Mouse (Mus musculus): ENCODE measurements around the gene Hp.

GRCm38 (mm10) chr8:109536703-109537102 lies 42.3 kb downstream of the Hp start:
- peak; percentile 73; the same call in 1 of the 2 replicates for TF ChIP-seq CTCF (IDR thresholded peaks at IDR 0.05; ENCODE audit: borderline replicate concordance, control insufficient read depth, extremely low read depth, insufficient read depth, low read length, poor library complexity)
- TF ChIP-seq POLR2A (IDR thresholded peaks at IDR 0.05; ENCODE audit: control insufficient read depth, extremely low read depth, insufficient read depth, low read length, poor library complexity), result no peak
